Mouse (Mus musculus): ENCODE measurements at regions not wholly inside any gene's neighbourhood (a gene's known extent, or its start where the extent isn't known, plus 50 kb on each side); places are given as distances from the start of the nearest gene placed in this dataset.

DNA sequence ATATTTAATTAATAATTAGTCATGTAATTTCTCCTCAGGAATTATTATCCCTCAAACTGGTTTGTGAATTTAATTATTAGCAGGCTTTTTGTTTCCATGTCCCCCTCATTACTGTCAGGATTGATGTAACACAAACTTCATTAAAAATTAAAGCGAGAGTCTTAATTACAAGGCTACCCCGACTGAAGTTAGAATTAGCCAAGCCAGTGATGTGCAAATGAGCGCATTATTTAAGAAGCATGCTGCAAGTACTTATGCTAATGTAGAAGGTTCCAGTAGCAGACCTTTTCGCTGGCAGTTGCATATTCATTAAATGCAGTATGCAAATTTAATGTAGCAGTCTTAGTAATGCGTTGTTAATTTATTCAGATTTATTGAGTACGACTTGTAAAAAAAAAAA is 84.0 kb upstream of the Foxb1 start:
- TF ChIP-seq CTCF (IDR thresholded peaks at IDR 0.05; ENCODE audit: low read depth, low read length), result no peak
- TF ChIP-seq POLR2A (IDR thresholded peaks at IDR 0.05; ENCODE audit: extremely low read depth, insufficient read depth, low read length), result no peak

All from liver, adult 2 months (tissue).